Mouse (Mus musculus): ENCODE results near the gene Ctnnd2.

Ctnnd2 gene

GRCm38 (mm10) chr15:30240881-30241280 lies 68.5 kb downstream of the Ctnnd2 start:
- no peak for DNase-seq (ENCODE audit: low read depth, low spot score)

GRCm38 (mm10) chr15:30268822-30269221 lies 96.4 kb downstream of the Ctnnd2 start:
- no peak for DNase-seq (ENCODE audit: low read depth, low spot score)

GRCm38 (mm10) chr15:30271141-30271572 lies 98.8 kb downstream of the Ctnnd2 start:
- peak; percentile 79 for DNase-seq (ENCODE audit: low read depth, low spot score)

- DNase-seq (ENCODE audit: low read depth, low spot score): peak; percentile 51
Observed at GRCm38 (mm10) chr15:30272326-30272725, 99.9 kb downstream of the Ctnnd2 start.

- DNase-seq (ENCODE audit: low read depth, low spot score): peak; percentile 24
Observed at GRCm38 (mm10) chr15:30275721-30276120, 103.3 kb downstream of the Ctnnd2 start.

- peak; percentile 89 for DNase-seq (ENCODE audit: low read depth, low spot score)
Observed at GRCm38 (mm10) chr15:30276691-30277090, 104.3 kb downstream of the Ctnnd2 start.

GRCm38 (mm10) chr15:30278610-30279009 lies 106.2 kb downstream of the Ctnnd2 start:
- no peak for DNase-seq (ENCODE audit: low read depth, low spot score)

GRCm38 (mm10) chr15:30285572-30286244 lies 113.3 kb downstream of the Ctnnd2 start:
- peak; percentile 80 for DNase-seq (ENCODE audit: low read depth, low spot score)

- DNase-seq (ENCODE audit: low read depth, low spot score): peak; percentile 90
Observed at GRCm38 (mm10) chr15:30286245-30286642, 113.9 kb downstream of the Ctnnd2 start.

GRCm38 (mm10) chr15:30302824-30303223 lies 130.4 kb downstream of the Ctnnd2 start:
- DNase-seq (ENCODE audit: low read depth, low spot score): no peak

- DNase-seq (ENCODE audit: low read depth, low spot score): peak; percentile 77
Observed at GRCm38 (mm10) chr15:30306437-30306836, 134.0 kb downstream of the Ctnnd2 start.

GRCm38 (mm10) chr15:30322543-30322942 lies 150.2 kb downstream of the Ctnnd2 start:
- no peak for DNase-seq (ENCODE audit: low read depth, low spot score)

GRCm38 (mm10) chr15:30333336-30334310 lies 161.2 kb downstream of the Ctnnd2 start:
- no peak for DNase-seq (ENCODE audit: low read depth, low spot score)

- no peak for DNase-seq (ENCODE audit: low read depth, low spot score)
Observed at GRCm38 (mm10) chr15:30338585-30339197, 166.3 kb downstream of the Ctnnd2 start.

GRCm38 (mm10) chr15:30345754-30346153 lies 173.4 kb downstream of the Ctnnd2 start:
- DNase-seq (ENCODE audit: low read depth, low spot score): no peak

GRCm38 (mm10) chr15:30364491-30364890 lies 192.1 kb downstream of the Ctnnd2 start:
- no peak for DNase-seq (ENCODE audit: low read depth, low spot score)

- DNase-seq (ENCODE audit: low read depth, low spot score): no peak
Observed at GRCm38 (mm10) chr15:30369997-30370396, 197.6 kb downstream of the Ctnnd2 start.

- DNase-seq (ENCODE audit: low read depth, low spot score): no peak
Observed at GRCm38 (mm10) chr15:30371151-30371550, 198.8 kb downstream of the Ctnnd2 start.

- peak; percentile 46 for DNase-seq (ENCODE audit: low read depth, low spot score)
Observed at GRCm38 (mm10) chr15:30373654-30374215, 201.3 kb downstream of the Ctnnd2 start.

GRCm38 (mm10) chr15:30374907-30375306 lies 202.5 kb downstream of the Ctnnd2 start:
- DNase-seq (ENCODE audit: low read depth, low spot score): no peak

GRCm38 (mm10) chr15:30383075-30383842 lies 210.9 kb downstream of the Ctnnd2 start:
- DNase-seq (ENCODE audit: low read depth, low spot score): peak; percentile 41
